Mouse (Mus musculus): ENCODE data around the gene Il20. TPM values are rescaled to one million over a fixed set of nuclear protein-coding genes. Genes with fewer than 3 reads are reported as not detected.

Il20 gene
- polyA plus RNA-seq, 1 experiment, result not detected

DNA sequence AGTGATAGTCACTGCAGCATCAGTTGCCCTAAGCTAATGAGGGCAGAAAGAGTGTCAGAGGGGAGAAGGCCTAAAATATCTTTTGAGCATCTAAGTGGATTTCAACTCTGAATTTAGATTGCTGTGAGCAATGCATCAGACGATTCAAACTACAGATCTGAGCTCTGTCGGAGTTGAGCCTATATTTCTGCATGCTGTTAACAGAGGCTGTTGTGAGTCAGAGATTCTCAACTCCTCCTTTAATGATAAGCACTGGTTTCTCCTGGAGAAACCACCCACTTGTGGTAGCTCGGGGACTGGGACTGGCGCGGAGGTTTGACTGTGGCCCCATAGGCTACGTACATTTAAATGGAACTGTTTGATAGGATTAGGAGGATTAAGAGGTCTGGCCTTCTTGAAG lies 16.8 kb downstream of the Il20 start:
- Histone ChIP-seq H3K4me1 (ENCODE audit: control insufficient read depth, insufficient read depth, low read length) (no peaks in the 10 kb centered on the region), H3K27ac (ENCODE audit: insufficient read depth, low read length) (no peak overlapping the region), H3K4me3 (ENCODE audit: insufficient read depth, low read length) (no peak overlapping the region)
- no peak for TF ChIP-seq POLR2A (IDR thresholded peaks at IDR 0.05; ENCODE audit: low read depth, low read length)
- no peak for TF ChIP-seq CTCF (IDR thresholded peaks at IDR 0.05; ENCODE audit: borderline replicate concordance, insufficient read depth, low read length)

DNA sequence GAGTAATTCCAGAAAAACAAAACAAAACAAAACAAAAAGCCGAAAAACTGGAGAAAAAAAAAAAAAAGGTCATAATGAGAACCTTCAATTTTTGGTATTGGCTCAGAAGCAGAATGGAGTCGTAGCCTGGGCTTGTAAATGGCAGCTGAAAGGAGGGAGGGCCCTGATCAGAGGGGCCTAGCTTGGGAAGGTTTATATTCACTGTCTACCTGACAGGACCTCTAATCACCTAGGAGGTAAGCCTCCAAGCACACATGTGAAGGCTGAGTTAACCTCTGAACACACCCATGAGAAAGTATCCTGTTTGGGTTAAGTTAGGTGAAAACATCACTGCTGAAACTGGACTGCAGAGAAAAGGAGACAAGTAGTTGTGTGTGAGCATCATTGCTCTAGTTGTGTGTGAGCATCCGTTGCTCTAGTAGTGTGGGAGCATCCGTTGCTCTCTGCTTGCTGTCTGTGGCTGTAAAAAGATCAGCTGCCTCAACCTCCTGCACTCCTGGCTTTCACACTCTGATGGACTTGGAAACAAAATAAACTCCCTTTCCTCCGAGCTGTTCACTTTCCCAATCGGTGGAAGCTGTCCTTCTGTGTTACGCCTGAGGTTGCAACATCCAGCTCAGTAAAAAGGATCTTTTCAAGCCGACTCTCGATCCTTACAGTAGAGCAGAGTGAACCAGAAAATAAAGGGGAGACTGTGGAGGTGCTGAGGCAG lies 17.8 kb downstream of the Il20 start:
- Histone ChIP-seq H3K4me1 (ENCODE audit: control insufficient read depth, insufficient read depth, low read length) (no peaks in the 10 kb centered on the region), H3K27ac (ENCODE audit: insufficient read depth, low read length) (no peak overlapping the region), H3K4me3 (ENCODE audit: insufficient read depth, low read length) (no peak overlapping the region)
- TF ChIP-seq CTCF (IDR thresholded peaks at IDR 0.05; ENCODE audit: borderline replicate concordance, insufficient read depth, low read length) (no peak), POLR2A (IDR thresholded peaks at IDR 0.05; ENCODE audit: low read depth, low read length) (no peak)

DNA sequence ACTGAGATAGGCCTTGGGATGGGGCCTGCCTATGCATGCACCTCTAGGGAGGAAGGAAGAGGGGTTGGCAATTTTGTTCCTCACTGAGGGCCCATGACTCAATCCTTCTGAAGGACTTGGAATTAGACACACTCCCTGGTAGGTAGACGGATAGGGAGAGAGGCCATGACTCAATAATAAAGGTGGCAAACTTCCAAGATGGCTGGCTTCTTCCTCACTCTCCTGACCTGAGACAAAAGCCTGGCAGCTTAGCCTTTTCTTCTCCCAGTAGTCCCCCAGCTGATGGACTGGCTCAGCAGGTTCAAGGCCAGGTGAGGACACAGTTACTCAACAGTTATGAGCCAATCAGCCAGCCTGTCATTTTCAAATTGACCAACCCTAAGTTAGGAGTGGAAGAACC lies 18.8 kb downstream of the Il20 start:
- TF ChIP-seq POLR2A (IDR thresholded peaks at IDR 0.05; ENCODE audit: low read depth, low read length), result no peak
- no peak for TF ChIP-seq CTCF (IDR thresholded peaks at IDR 0.05; ENCODE audit: borderline replicate concordance, insufficient read depth, low read length)
- Histone ChIP-seq H3K4me3 (ENCODE audit: insufficient read depth, low read length) (no peak overlapping the region), H3K27ac (ENCODE audit: insufficient read depth, low read length) (no peak overlapping the region), H3K4me1 (ENCODE audit: control insufficient read depth, insufficient read depth, low read length) (no peaks in the 10 kb centered on the region)

DNA sequence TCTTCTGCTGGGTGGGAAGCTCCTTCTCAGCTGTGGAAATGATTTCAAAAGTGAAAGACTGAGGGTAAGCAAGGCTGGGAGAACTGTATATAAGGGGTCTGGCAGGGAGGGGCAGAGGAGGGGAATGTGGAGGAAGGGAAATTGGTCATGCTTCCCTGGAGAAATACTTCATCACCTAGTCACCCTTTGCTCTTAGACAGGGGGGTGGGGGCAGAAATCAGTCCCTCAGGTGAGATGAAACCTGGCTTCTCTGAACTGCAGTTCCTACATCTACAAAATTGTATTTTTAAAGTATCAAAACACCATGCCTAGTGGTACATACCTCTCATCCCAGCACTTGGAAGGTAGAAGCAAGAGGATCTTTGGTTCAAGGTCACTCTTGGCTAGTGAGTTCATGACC lies 23.9 kb downstream of the Il20 start, which contains the start of gene Il24:
Gene Il24, minus strand, starts transcription at position 101 of the 400 bp plus-strand sequence.
- no peak within 1 kb of the TSS for H3K27ac ChIP-seq (ENCODE audit: insufficient read depth, low read length)
- no peaks in the 10 kb centered on the region for H3K4me1 ChIP-seq (ENCODE audit: control insufficient read depth, insufficient read depth, low read length)
- no peak within 1 kb of the TSS for H3K4me3 ChIP-seq (ENCODE audit: insufficient read depth, low read length)
- no peak for TF ChIP-seq POLR2A (IDR thresholded peaks at IDR 0.05; ENCODE audit: low read depth, low read length)
- no peak for TF ChIP-seq CTCF (IDR thresholded peaks at IDR 0.05; ENCODE audit: borderline replicate concordance, insufficient read depth, low read length)

DNA sequence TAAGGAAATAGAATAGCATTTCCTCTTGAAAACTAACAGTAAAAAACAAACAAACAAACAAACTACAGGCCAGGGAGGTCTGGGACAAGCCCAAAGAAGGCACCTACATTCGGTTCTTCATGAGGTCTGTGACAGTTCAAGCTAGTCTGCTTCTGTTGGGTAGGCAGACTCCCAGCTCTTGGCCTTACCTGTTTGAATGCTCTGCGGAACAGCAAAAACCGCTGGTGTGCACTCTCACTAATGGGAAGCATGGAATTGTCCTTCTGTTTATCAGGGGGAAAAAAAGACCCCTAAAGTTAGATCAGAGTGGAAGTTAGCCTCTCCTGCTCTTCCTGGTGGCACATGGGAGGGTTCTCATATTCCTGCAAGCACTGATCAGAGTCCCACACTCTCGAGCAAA lies 28.1 kb downstream of the Il20 start:
- Histone ChIP-seq H3K4me3 (ENCODE audit: insufficient read depth, low read length) (no peak overlapping the region), H3K27ac (ENCODE audit: insufficient read depth, low read length) (no peak overlapping the region), H3K4me1 (ENCODE audit: control insufficient read depth, insufficient read depth, low read length) (no peaks in the 10 kb centered on the region)
- TF ChIP-seq POLR2A (IDR thresholded peaks at IDR 0.05; ENCODE audit: low read depth, low read length) (no peak), CTCF (IDR thresholded peaks at IDR 0.05; ENCODE audit: borderline replicate concordance, insufficient read depth, low read length) (no peak)

DNA sequence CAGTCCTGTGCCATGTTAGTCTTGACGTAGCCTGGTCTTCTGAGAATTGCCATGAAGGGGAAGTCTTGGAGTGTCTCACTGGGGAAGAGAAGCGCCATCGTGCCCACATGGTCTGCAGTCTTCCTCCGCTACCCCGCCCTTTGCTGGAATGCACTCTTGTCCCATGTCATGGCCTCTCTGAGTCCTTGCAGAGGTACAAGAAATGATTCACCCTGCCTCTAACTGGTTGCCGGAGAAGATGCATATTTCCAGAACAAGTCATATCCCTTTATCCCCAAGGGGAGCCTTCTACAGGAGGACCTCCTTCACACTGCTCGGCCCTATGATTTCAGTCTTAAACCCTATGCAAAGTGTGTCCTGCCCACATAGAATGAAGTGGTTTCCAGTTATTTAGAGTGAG lies 31.3 kb downstream of the Il20 start:
- Histone ChIP-seq H3K4me3 (ENCODE audit: insufficient read depth, low read length) (no peak overlapping the region), H3K27ac (ENCODE audit: insufficient read depth, low read length) (no peak overlapping the region), H3K4me1 (ENCODE audit: control insufficient read depth, insufficient read depth, low read length) (no peaks in the 10 kb centered on the region)
- TF ChIP-seq CTCF (IDR thresholded peaks at IDR 0.05; ENCODE audit: borderline replicate concordance, insufficient read depth, low read length), result no peak
- TF ChIP-seq POLR2A (IDR thresholded peaks at IDR 0.05; ENCODE audit: low read depth, low read length), result no peak

DNA sequence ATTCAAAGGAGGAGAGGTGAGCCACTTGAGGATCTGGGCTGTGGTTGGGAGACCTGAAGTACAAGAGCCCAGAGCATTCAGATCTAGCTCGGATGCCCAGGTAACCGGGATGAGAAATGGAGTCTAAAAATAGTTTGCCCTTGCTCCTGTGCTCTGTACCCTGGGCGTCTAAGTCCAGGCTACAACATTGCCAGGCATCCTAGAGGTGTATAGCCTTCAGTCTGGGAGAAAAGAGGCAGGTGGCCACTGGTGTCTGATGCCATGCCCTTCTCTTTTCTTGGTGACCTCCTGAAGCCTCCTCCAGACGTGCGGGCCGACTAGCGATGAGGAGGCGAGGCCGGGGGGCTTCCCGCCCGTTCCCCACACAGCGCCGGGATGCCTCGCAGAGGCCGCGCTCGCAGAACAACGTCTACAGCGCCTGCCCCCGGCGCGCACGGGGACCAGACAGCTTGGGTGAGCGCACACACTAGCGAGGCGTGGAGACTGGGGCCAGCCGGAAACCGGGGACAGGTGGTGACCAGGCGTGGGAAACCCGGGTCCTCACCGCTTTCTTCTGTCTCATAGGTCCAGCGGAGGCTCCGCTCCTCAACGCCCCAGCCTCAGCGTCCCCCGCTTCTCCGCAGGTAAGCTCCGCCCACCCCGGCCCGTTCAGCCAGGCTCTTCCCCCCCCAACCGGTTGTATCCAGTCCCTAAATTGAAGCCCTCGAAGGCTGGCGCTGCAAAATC lies 33.2 kb downstream of the Il20 start:
- no peak for TF ChIP-seq CTCF (IDR thresholded peaks at IDR 0.05; ENCODE audit: borderline replicate concordance, insufficient read depth, low read length)
- no peak for TF ChIP-seq POLR2A (IDR thresholded peaks at IDR 0.05; ENCODE audit: low read depth, low read length)
- Histone ChIP-seq H3K27ac (ENCODE audit: insufficient read depth, low read length) (no peak overlapping the region), H3K4me3 (ENCODE audit: insufficient read depth, low read length) (no peak overlapping the region), H3K4me1 (ENCODE audit: control insufficient read depth, insufficient read depth, low read length) (no peaks in the 10 kb centered on the region)

DNA sequence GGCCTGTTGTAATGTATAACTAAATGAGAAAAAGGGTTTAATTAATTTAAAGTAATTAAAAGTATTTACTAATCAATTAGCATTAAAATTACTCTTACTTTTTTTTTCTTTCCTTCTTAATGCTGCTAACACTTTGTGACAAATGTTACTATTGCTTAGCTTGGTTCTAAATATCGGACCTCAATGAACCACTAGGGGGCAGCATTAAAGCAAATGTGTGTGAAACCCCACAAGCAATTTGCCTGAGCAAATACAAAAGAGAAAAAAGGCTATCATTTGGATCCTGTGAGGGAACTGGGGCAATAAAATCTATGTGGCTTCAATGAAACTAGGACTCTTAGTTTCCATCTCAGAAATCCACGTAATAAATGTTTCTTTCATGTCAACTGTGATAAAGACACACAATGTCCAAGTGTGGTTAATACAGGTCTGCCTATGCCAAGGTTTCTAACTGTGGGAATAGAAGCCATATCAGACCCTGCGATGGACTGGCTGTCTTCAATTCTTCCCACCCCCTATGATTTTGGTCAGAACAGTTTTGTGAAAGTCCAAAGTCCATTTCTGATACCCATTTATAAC lies 34.2 kb downstream of the Il20 start:
- no peaks in the 10 kb centered on the region for H3K4me1 ChIP-seq (ENCODE audit: control insufficient read depth, insufficient read depth, low read length)
- TF ChIP-seq POLR2A (IDR thresholded peaks at IDR 0.05; ENCODE audit: low read depth, low read length) (no peak), CTCF (IDR thresholded peaks at IDR 0.05; ENCODE audit: borderline replicate concordance, insufficient read depth, low read length) (no peak)
- no peak overlapping the region for H3K27ac ChIP-seq (ENCODE audit: insufficient read depth, low read length)
- H3K4me3 ChIP-seq (ENCODE audit: insufficient read depth, low read length), result no peak overlapping the region

DNA sequence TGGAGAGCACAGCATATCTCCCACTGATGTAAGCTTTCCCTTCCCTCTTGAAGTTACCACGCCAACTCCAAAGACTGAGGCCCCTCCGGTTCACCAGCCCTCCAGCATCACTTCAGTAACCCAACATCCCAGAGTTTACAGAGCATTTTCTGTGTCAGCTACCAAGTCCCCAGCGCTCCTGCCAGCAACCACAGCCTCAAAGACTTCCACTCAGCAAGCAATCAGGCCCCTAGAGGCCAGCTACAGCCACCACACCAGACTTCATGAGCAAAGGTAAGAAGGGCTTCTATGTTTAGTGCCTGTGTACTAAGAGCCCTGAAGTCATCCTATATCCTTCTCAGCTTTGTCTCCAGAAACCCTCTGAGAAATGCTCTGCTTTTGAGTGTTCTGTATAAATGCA lies 35.3 kb downstream of the Il20 start:
- TF ChIP-seq CTCF (IDR thresholded peaks at IDR 0.05; ENCODE audit: borderline replicate concordance, insufficient read depth, low read length) (no peak), POLR2A (IDR thresholded peaks at IDR 0.05; ENCODE audit: low read depth, low read length) (no peak)
- Histone ChIP-seq H3K4me1 (ENCODE audit: control insufficient read depth, insufficient read depth, low read length) (no peaks in the 10 kb centered on the region), H3K4me3 (ENCODE audit: insufficient read depth, low read length) (no peak overlapping the region), H3K27ac (ENCODE audit: insufficient read depth, low read length) (no peak overlapping the region)

DNA sequence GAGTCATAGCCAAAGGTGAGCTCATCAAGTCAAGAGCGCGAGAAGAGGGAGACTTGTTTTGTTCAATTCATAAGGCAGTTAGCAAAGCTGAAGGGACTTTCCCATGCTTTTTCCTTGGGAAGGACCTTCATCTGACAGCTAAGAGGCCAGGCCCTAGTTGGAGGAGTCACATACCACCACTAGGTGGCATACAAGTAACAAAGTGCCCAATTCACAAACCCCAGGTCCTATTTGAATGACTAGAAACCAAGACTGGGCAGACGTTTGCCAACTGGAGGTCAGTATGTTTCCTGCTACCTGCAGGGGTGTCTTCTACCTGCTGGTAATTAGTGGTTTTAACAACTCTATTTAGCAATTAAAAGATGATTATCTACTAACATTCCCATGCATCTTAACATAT lies 36.1 kb downstream of the Il20 start:
- H3K4me1 ChIP-seq (ENCODE audit: control insufficient read depth, insufficient read depth, low read length), result no peaks in the 10 kb centered on the region
- no peak overlapping the region for H3K27ac ChIP-seq (ENCODE audit: insufficient read depth, low read length)
- H3K4me3 ChIP-seq (ENCODE audit: insufficient read depth, low read length), result no peak overlapping the region
- TF ChIP-seq CTCF (IDR thresholded peaks at IDR 0.05; ENCODE audit: borderline replicate concordance, insufficient read depth, low read length), result peak; percentile 29; the same call in 1 of the 2 replicates
- TF ChIP-seq POLR2A (IDR thresholded peaks at IDR 0.05; ENCODE audit: low read depth, low read length), result no peak
